Mouse (Mus musculus): ENCODE measurements around the gene Syndig1.

Syndig1 gene

DNA sequence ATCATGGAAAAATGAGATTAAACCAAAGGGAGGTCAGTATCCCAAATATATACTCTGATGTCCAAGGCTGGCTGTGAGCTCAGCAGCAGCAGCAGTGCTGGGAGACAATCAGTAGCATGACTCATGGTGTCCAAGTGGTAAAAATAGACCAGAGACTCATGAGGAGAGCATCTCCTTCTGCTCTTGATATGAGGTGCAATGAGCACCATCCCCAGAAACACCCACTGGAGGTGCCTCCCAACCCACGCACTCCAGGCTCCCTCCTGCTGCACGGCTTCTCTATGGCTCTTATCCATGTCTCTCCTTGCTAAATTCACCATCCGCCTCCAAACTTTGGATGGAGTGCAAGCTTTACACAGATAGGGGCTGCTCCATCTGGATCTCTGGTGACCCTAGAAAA is 44.3 kb downstream of the Syndig1 start:
- peak; percentile 13 for DNase-seq (ENCODE audit: low read depth)

DNA sequence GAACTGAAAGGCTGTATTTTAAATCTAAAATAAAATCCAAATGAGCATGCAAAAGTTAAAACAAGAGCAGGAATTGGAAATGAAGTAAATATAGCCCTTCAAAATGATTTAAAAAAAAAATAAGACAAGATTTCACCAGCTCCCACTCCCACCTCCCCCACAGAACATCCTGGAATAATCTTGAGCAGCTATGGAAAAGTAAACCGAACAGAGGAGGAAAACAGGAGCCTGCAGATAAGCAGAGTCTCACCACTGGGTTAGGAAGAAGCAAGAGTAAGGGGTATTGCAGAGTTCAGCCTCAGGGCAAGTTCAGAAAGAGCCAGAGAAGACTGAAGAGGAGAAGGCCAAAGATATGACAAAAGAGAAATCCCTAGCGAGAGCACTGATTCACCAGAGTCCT is 48.9 kb downstream of the Syndig1 start:
- no peak for DNase-seq (ENCODE audit: low read depth)

DNA sequence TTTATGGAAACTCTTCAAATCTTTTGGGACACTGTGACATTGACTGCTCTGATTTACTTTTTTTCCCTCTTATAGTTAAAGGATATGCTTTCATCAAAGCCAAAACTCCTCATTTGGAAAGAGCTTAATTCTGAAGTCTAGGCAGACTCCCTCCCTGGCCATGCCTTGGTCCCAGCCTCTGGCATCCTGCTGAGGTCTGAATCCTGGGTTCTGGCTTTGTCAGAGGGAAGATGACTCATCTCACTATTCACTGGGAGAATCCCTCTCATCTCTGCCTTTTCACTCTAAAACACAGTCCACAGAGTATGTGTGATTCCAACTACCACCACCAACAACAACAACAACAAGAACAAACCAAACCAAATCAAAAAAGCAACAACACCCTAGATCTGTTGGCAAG is 58.6 kb downstream of the Syndig1 start:
- DNase-seq (ENCODE audit: low read depth) = no peak

DNA sequence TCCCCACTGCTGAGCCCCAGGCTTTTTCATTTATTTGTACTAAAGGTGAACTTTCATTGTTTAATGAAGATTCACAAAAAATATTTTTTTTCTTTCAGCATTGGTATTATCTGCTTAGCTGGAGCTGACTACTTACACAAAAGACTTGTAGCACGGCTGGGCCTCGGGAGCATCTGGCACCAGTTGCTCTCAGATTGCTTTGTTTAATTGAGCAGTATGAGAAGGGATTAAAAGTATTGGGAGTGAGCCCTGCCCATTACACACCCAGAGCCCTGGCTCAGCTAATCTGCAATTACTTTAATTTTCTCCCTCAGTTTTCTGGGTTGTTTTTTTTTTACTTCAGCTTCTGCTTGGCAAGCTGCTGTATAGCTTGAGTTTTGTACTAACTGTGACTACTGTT is 62.6 kb downstream of the Syndig1 start:
- no peak for DNase-seq (ENCODE audit: low read depth)

DNA sequence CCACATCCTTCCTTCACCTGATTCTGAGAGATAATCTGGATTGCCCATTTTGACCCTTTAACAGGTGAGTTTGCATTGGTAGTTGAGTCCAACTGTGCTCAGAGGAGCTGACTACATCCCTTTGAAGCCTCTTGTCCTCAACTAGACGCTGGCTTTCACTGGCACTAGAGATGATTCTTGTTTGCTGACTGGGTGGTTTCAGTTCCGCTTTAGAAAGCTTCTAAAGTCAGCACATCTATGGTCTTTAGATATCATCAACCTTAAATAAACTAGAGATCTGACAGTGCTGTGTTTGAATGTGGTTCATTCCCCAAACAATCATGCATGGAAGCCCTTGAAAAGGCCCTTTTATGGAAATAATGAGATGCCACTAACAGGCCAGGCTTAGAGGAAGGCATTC is 67.3 kb downstream of the Syndig1 start:
- no peak for DNase-seq (ENCODE audit: low read depth)

DNA sequence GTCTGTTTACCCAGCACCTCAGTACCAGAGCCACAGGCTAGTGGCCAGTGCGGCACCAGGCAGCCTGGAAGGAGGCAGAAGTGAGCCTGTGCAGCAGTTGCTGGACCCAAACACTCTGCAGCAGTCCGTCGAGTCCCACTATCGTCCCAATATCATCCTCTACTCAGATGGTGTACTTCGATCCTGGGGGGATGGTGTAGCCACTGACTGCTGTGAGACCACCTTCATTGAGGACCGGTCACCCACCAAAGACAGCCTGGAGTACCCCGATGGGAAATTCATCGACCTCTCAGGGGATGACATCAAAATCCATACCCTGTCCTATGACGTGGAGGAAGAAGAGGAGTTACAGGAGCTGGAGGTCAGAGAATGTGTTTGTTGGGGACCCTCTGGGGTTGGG is 70.6 kb downstream of the Syndig1 start:
- DNase-seq (ENCODE audit: low read depth) = no peak

DNA sequence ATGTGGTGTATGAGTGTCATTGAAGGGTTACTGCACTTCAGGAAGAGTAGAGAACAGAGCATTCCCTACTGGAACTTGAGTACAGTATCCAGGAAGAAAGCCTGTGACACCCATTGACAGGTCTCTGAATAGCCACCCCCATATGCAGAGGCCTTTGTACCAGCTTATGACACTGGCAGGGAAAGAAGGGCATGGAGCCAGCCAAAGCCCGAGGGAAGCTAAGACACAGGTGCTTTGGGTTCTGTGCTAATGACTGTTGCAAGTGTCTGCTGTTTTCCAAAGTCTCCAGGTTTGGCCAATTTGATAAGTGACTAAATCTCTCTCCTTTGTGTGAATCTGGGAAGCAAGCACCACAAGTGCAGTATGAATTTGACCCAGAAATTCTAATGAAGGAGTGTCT is 71.6 kb downstream of the Syndig1 start:
- no peak for DNase-seq (ENCODE audit: low read depth)

DNA sequence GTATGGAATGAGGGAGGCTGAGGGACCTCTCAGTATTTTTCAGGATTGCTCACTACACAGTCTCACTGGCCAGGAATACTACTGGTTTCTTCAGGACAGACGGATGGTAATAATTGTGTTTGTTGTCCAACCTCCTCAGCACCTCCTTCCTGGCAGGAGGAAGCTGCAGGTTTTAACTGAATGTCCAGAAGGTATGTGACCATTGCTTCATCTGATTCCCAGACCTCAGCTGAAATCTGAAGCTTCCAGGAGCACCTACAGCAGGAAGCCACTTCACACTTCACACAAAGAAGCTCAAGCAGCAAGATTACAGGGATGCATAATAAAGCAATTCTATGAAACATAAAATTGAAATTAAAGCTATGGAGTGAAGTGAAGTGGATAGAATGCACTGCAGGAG is 75.4 kb downstream of the Syndig1 start:
- DNase-seq (ENCODE audit: low read depth) = no peak

DNA sequence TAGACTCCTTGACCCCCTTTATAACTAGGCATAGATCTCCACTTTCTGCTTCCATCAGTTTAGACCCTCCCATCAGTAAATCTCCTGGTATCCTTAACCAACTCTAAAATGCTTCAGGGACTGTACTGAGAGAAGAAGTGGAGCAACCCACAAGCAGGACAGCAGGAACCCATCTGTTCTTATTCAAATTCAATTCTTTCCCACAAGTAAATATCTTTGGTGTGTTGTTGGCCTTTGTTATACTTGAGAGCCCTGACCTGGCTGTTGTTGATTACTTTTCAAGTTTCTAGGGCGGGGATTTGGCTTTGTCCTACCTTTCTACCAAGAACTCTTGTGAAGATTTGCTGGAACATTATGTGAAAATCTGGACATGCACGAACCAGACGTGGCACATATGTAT is 77.7 kb downstream of the Syndig1 start:
- no peak for DNase-seq (ENCODE audit: low read depth)

DNA sequence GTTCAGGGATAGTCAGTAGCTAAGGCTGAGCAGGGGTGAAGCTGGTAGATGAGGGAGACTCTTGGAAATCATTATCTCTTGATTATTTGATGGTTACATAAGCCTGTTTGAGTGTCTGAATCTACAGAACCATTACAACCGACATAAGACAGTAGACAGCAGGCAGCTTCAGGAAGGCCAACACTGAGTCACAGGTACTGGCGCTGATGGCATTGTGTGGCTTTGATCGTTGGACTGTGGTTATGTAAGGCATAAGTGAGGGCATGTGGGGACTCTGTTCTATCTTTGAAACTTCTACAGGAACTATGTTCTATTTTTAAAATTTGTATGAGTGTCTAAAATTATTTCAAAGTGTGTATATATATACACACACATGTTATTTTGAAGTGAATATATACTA is 88.2 kb downstream of the Syndig1 start:
- no peak for DNase-seq (ENCODE audit: low read depth)

DNA sequence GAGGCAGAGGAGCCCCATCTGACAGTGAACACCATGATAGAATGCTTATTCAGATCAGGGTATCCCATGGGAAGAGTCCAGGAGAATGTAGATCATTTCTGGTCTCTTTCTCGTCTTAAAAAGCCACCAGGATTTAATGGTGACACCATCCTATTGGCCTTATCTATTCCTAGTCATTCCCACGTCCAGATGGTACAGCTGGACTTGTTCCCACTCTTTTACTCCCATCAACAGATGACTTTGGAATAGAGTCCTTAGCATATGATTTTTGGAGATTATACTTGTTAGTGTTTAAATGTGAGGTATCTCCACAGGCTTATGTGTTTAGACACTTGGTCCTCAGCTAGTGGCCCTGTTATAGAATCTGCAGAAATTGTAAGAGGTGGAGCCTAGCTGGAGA is 94.5 kb downstream of the Syndig1 start:
- DNase-seq (ENCODE audit: low read depth) = no peak

DNA sequence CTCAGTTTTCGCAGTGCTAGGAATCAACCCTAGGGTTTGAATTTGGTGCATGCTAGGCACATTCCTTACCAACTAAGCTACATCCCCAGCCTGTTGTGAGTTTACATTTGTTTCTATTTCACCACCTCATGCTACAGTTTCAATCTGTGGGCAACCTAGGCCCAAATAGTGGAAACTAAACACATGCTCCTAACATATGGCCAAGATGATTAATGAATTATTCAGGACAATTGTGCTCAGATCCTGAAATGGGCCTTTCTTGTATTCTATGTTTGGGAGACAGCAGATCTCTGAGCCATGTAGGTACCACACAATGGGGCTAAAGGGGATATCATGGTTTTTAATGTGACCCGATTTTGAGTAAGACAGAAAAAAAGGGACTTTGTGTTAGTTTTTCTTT is 96.9 kb downstream of the Syndig1 start:
- no peak for DNase-seq (ENCODE audit: low read depth)

DNA sequence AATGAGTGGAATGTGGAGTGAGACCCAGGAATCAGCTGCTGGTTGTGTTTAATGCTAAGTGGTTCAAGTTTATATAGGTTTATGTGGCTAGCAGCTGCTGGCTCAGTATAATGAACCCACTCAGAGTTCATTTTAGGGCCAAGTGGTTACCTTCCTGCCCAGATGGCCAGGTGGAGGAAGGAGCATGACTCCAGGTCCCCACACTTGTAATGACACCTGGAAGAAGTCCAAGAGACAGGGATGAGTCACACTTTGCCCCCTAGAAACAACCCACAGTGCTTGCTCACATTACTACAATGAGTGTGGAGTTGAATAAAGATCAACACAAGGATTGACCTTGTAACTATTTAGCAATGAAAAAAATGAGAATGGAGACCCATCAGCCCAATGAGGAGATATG is 98.0 kb downstream of the Syndig1 start:
- DNase-seq (ENCODE audit: low read depth) = no peak

DNA sequence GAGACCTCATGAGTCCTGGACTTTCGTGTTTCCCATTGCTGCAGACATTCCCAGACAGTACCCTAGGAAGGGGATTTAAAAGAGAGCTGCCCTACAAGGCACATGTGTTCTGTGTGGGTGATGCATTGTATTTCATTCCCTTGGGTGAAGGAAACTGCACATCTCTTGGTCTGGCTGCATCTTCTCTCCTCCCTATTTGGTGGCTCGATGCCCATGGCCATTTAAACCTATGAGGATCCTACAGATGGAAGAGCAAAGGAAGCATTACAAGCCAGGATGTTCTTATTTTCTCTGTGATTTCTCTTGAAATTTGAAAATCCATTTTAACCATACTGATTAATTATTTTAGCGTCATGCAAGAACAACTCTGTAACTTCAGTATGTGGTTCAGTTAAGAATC is 98.5 kb downstream of the Syndig1 start:
- DNase-seq (ENCODE audit: low read depth) = no peak

DNA sequence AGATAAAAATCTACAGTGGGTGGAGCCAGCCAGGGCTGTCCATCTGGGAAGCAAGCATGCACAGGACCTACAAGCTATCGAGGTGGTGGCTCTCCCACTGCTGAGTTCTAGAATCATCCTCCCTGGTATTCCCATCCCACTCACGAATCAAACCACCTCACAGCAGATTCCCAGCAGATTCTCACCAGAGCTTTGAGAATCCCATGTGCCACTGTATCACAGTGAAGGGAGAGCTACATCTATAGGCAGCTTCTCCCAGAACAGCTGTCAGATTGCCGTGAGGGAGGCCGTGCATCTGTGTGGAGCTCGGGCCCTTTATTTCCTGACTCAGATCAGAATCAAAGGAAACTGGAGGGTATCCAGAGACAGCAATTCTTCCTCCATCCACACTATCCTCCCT is 101.0 kb downstream of the Syndig1 start:
- no peak for DNase-seq (ENCODE audit: low read depth)

DNA sequence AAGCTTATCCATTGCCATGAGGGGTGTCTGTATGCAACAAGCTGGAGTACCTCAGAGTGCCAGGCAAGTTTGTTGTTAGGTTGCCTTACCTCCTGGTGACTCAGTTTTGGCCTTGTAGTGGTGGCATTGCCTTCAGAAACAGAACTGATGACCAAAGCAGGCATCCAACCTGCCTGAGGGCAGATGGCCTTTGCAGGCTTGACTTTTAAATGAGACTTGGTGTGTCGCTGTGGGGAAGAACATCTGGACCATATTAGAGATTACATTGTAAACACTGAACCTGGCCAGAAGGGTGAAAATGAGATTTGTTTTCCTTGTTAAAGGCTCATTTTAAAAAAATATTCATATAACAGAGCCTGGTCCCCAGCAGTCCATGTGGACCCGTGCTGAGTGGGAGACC is 102.1 kb downstream of the Syndig1 start:
- peak; percentile 28 for DNase-seq (ENCODE audit: low read depth)

DNA sequence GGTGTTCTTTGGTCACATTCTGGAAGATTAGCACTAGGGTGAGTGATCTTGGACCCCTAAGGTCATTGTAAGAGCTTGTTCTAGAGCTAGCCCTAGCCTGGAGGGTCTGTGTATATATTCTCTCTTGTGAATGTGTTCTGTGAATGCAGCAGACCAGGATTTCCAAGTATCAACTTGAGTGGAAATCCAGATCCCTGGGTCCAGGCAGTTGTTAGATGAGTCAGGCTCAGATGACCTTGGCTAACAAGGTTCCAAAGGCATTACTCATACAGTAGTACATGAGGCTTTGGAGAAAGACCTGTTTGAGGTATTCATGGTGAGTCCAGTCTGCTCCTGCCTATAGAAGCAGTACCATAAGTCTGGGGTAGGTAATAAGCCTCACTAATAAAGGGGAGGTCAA is 103.1 kb downstream of the Syndig1 start:
- DNase-seq (ENCODE audit: low read depth) = peak; percentile 40

DNA sequence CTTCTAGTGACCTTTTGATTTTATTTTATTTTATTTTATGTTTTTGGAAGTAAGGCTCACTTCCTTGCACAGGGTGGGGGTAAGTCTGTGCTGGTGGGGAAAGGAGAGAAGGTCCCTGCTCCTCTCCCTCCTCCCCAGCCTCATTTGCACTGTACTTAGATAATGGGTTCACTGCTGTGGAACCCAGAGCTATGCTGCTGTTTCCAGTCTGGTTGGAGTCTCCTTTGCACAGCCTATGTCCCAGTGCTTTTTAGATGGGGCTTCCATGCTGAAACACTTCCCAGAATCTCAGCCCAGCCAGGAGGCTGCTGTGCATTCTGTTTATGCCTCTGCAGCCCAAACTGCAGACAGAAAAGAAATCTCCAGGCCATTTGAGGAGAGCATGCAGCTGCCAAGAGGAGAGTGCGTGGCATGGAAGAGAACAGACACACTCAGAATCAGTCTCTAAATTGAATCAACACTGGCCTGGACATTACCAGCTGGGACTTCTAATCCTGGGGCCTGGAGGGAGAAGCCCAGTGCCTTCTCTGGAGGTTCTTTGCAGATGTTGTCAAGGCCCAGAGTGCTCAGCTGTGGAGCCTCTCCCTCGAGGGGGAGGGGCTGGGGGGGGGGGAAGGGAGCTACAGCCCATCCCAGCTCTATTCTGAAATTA is 104.4 kb downstream of the Syndig1 start:
- peak; percentile 5 for DNase-seq (ENCODE audit: low read depth)

DNA sequence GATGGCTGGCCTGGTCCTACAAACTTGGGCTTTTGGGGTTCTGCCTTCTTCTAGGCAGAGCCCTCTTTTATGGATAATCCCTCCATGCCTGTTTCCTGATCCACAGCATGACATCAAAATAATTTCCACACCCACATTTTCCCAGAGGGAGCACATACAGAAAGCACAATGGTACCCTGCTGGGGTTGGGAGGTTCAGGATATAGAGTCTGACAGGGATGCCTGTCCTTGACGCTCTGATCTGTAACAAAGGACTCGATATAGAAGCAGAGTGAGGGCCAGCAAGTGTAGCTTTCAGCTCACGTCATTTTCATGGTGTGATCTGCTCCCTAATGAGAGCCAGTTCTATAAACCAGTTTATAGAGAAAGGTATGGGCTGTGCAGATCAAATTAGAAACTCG is 105.1 kb downstream of the Syndig1 start:
- no peak for DNase-seq (ENCODE audit: low read depth)

DNA sequence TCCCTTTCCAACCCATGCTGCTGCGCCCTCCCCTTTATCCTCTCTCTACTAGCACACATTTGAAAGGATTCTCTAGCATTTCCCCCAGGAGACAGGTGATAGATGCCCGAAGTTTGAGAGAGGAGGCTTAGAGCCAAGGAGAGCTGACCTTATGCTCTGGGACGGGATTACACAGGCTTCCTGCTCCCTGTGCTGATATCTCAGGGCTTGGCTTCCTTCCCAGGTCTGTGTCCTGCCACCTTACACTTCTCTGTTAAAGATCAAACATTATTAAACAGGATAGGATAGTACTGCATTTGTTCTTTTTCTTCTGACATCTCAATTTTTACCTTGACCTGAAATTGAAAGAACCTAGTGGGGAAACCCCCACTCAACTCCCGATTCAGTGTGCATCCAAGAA is 109.8 kb downstream of the Syndig1 start:
- no peak for DNase-seq (ENCODE audit: low read depth)

DNA sequence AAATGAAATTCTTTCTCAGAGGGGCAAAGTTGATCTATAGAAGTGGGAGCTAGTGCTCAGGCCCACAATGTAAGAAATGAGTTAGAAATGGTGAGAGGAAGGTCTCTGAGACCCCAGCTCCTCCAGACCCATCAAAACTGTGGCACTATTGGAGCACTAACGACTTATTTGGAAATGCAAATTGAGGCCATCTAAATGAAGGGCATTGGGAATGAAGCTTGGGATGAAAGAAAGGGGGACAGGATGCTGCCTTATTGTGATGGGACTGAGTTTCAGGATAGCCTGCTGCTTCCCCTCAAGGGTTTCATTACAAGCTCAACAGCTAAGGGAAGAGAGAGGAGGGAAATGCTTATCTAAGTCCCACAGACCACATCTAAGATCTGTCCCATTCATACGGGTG is 110.6 kb downstream of the Syndig1 start:
- DNase-seq (ENCODE audit: low read depth) = no peak

DNA sequence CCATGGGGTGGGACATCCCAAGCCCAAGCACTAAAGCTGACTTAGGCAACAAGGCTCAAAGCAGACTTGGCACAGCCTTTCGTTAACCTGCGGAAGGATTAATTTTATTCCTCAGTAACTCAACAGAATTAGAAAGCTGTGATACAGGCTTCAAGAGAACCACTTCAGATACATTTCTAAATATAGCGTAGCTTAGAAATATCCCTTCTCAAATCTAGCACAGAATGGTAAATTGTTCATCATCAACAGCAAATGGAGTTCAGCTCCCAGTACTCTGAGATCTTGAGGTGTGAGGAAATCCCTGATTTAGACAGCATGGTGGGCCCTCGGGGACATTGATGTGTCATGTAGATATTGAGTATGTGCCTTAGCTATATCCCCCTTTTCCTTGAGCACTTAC is 121.6 kb downstream of the Syndig1 start:
- DNase-seq (ENCODE audit: low read depth) = no peak

DNA sequence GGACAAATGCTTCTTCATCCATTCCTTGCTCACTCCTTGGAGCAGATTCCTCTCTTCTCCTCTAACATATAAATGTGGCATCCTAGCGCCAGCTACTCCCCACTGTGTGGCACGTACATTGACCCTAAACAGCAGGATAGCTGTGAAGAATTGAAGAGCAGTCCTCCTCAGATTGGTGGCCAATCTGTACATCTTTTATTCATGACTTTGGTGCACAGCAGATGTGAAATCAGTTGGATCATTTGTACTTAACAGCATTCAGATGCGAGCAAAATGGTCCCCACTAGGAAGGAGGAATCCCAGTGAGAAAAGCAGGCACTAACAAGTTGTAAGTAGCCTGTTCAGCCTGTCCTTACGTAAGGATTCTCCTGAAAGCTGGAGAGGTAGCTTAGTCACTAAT is 142.0 kb downstream of the Syndig1 start:
- no peak for DNase-seq (ENCODE audit: low read depth)

DNA sequence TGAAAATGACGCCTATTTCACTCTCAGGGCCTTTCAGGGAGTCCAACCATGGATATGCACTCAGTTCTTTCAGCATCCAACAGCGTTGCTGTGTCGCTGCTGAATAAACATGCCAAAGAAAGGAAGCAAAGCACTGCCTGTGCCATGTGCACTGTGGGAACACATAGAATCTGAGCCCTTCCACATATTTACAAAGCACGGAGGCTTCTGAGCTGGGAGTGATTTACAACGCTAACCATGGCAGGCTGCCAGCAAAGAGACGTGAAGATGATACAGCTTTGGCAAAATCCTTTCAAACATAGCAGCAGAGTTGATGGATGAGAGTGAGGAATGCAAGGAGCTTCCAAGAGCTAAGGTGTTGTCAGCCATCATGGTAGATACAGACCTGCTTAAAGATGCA is 144.6 kb downstream of the Syndig1 start:
- peak; percentile 2 for DNase-seq (ENCODE audit: low read depth)

DNA sequence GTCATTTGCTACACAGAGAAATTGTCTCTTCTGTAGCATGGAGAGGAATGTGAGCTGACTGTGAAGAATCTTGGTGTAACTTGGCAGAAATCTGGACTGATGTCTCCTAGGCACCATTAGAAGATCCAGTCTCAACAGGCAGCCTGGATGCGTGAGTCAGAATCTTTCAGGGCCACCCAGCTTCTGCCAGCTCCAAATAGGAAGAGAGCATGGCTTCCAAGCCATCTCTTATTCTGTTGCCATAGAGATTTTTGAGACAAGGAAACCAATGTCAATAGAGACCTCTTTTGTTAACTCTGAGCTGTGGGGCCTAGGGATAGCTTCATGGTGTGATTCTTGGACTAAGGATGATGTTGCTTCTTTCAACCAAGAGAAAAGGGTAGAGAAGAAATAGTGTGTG is 151.4 kb downstream of the Syndig1 start:
- no peak for DNase-seq (ENCODE audit: low read depth)

All from NIH3T3 (cell line).